Mouse (Mus musculus) monocyte, adult 2 months (primary cell): Measurements from ENCODE around the gene Phf21a.
"Not testable (repeated sequence)": the region's sequence is repeated elsewhere in the genome, so short reads cannot be mapped to it uniquely, and the experiment has no call there.

Experiments
- DNase-seq, 2 experiments: peaks; one replicate each; pipeline ENCODE4 v3.0.0; 2022; ENCODE audit warnings: low spot score in 2 of 2, low read depth in 1 of 2

Gene Phf21a

GRCm38 (mm10) chr2:92395535-92395934 lies 302.6 kb downstream of the Phf21a start:
- DNase-seq = no peak

GRCm38 (mm10) chr2:92397436-92397835 lies 304.5 kb downstream of the Phf21a start:
- no peak for DNase-seq

- not testable (repeated sequence) for DNase-seq
These were observed 307.0 kb downstream of the Phf21a start for GRCm38 (mm10) chr2:92399877-92400276.

- DNase-seq = no peak
These were observed 307.8 kb downstream of the Phf21a start for GRCm38 (mm10) chr2:92400682-92401081.

GRCm38 (mm10) chr2:92401091-92401561 lies 308.2 kb downstream of the Phf21a start, which contains the start of gene Mapk8ip1:
TSS of gene Mapk8ip1 (minus strand) at chr2:92401263.
- no peak for DNase-seq

GRCm38 (mm10) chr2:92402591-92403326 lies 309.8 kb downstream of the Phf21a start:
- DNase-seq = no peak

GRCm38 (mm10) chr2:92403776-92404319 lies 310.9 kb downstream of the Phf21a start:
- no peak for DNase-seq

- DNase-seq = no peak
These were observed 311.8 kb downstream of the Phf21a start for GRCm38 (mm10) chr2:92404737-92405136.

- DNase-seq = no peak
These were observed 312.8 kb downstream of the Phf21a start for GRCm38 (mm10) chr2:92405687-92406086.

- no peak for DNase-seq
These were observed 315.6 kb downstream of the Phf21a start for GRCm38 (mm10) chr2:92408309-92409045.

- no peak for DNase-seq
These were observed 318.8 kb downstream of the Phf21a start for GRCm38 (mm10) chr2:92411705-92412104.
